Mouse (Mus musculus) embryonic fibroblast, embryonic 13.5 days (primary cell): ENCODE measurements around the gene Bcl2l15. TPM values are rescaled to one million over a fixed set of nuclear protein-coding genes. Genes with fewer than 3 reads are reported as not detected.
A peak's percentile ranks its signal among the peaks of the same experiment; 100 is the strongest.
"Not testable (repeated sequence)": the region's sequence is repeated elsewhere in the genome, so short reads cannot be mapped to it uniquely, and the experiment has no call there.

Experiments
- H3K27ac ChIP-seq: 2 replicates; pipeline ENCODE4 v1.5.1; 2012; ENCODE audit warnings: low read length, control low read depth, inconsistent platforms; ENCODE audit not compliant: insufficient read depth
- H3K4me1 ChIP-seq: 2 replicates; pipeline ENCODE4 v1.6.1; 2011; ENCODE audit warnings: low read length; ENCODE audit not compliant: control insufficient read depth, insufficient read depth
- H3K4me3 ChIP-seq: 2 replicates; pipeline ENCODE4 v1.5.1; 2011; ENCODE audit warnings: mild to moderate bottlenecking, control low read depth, low read length; ENCODE audit not compliant: insufficient read depth
- CTCF ChIP-seq: IDR thresholded peaks from 2 replicates; pipeline ENCODE4 v1.5.1; 2011; ENCODE audit warnings: mild to moderate bottlenecking, control low read depth, low read length, moderate library complexity, borderline replicate concordance; ENCODE audit not compliant: insufficient read depth
- POLR2A ChIP-seq: IDR thresholded peaks from 2 replicates; pipeline ENCODE4 v1.6.1; 2011; ENCODE audit warnings: low read depth, mild to moderate bottlenecking, control low read depth, low read length, moderate library complexity
- polyA plus RNA-seq: library from polyadenylated mRNA; stranded (reverse); fragments of >200 nt; gene quantifications from 2 replicates; pipeline ENCODE4 v1.2.4, GENCODE M21; 2011; ENCODE audit warnings: low read depth; ENCODE audit not compliant: missing spikeins, insufficient read length

The Bcl2l15 gene
- polyA plus RNA-seq, 1 experiment = not detected

DNA sequence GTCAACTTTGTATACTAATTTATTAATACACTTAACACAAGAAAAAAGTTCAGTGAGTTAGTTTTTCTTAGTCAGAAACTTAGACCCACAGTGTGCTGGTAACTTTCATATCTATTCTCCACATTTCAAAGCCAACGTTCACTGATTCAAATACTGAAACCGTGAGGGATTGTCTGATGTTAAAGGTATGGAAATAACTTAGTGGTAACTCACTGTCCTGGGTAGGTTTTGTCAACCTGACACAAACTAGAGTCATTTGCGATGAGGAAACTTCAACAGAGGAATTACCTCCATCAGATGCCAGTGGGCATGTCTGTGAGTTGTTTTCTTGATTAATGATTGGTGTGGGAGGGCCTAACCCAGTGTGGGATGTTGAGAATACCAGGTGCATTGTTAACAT is 3.4 kb upstream of the Bcl2l15 start:
- Histone ChIP-seq H3K4me1 (peaks cover 12% of the 10 kb centered on the region), H3K4me3 (no peak overlapping the region), H3K27ac (no peak overlapping the region)
- TF ChIP-seq CTCF (no peak), POLR2A (no peak)

DNA sequence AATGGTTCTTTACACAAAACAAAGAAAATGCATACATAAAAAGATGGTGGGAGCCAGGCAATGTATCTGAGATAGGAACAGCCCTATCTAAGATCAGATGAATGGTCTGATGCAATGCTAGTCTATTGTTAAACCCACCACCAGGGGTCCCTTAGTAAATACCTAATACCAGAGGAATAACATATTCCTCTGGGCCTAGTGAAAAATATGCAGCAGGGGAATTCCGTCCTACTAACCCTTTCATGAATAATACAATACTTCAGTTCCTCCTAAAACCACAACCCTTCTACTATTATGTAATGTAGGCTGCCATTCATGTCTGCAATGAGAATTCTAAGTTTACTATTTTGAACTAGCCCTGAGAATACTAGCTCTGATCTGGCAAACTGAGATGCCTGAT is 1.7 kb upstream of the Bcl2l15 start:
- peak overlapping the region; percentile 78 for H3K27ac ChIP-seq
- peaks cover 12% of the 10 kb centered on the region for H3K4me1 ChIP-seq
- not testable (repeated sequence) for H3K4me3 ChIP-seq

DNA sequence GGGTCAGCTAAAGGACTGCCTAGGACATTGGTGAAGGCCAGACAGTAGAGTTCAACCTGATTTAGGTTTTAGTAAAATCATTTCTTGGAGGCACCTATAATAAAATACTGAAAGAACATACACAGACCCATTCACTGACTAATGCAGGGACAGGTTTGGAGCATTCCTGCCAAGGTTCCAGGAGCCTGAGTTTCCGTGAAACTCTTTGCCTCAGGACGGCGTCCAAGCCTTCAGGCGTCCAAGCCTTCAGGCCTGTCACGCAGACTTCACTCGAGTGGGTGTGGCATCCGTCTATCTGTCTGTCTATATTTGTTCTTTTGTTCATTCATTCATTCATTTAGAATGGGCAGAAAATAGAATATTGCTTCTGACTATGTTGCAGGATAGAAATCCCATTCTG is 1.3 kb upstream of the Bcl2l15 start:
- TF ChIP-seq POLR2A = no peak
- no peak for TF ChIP-seq CTCF
- peak overlapping the region; percentile 42; the same call in 1 of the 2 replicates for H3K27ac ChIP-seq
- H3K4me3 ChIP-seq = no peak overlapping the region
- H3K4me1 ChIP-seq = peaks cover 12% of the 10 kb centered on the region

DNA sequence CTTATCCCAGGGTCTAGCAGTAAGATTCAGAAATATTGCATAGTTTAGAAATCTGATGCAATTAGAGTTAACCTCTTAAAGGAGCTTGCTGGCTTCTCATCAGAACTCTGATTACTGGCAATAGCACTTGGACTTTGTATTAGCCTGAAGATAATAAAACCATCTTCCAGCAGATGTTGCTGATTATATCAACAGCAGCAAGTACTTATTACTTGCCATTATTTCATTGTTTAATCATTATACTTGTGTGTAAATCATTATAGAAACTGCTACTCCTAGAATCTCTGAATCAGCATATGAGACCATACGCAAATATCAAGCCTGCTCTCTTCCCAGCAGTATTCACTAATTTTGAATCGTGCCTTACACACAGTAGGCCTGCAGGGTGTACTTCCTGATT is 1.6 kb downstream of the Bcl2l15 start:
- Histone ChIP-seq H3K27ac (no peak overlapping the region), H3K4me3 (no peak overlapping the region), H3K4me1 (peaks cover 12% of the 10 kb centered on the region)
- no peak for TF ChIP-seq POLR2A

DNA sequence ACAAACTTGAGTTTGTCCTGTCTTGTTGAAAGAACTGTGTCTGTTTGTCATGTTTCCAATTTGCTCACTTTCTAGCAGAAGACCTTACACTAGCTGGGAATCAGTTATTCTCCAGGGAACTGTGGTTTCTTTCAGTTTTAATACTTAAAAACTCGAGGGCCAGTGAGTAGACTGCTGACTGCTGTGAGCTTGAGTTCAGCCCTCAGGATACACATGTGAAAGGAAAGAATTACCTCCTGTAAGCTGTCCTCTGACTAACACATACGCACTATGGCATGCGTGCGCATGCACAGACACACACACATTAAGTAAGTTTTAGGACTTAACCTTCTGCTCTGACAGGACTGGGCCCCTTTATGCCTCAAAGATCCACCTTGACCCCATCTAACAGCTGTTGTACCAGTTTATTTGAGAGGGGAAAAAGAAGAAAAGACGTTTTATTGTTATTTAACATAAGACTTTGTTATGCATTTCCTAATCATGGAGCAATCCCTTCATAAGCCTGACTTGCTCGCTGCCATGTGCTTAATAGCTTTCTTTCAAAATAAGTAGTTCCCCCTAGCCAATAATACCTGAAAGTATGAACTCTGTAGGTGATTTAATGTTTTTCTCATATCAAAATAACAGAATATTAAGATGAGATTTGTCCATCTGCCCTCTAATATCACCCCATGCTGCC is 3.0 kb downstream of the Bcl2l15 start:
- peaks cover 9% of the 10 kb centered on the region for H3K4me1 ChIP-seq
- no peak overlapping the region for H3K4me3 ChIP-seq
- TF ChIP-seq CTCF = no peak
- TF ChIP-seq POLR2A = no peak
- H3K27ac ChIP-seq = no peak overlapping the region

DNA sequence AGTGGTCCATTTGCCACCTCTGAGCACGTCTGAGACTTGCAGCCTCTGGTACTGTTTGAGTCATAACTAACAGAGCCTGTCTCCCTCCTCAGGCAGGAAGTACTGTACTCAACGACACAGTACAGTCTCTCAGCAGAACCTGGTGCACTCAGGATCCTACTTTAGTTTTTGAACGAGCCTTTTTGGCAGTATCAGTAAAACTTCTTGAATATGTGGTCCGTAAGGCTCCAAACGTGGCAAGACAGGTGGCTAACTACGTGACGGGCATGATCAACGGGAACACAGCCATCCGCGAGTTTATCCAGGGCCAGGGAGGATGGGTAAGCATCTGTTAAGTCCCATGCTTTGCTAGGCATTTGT is 3.5 kb downstream of the Bcl2l15 start:
- peaks cover 8% of the 10 kb centered on the region for H3K4me1 ChIP-seq
- H3K27ac ChIP-seq = no peak overlapping the region
- TF ChIP-seq CTCF (no peak), POLR2A (no peak)
- H3K4me3 ChIP-seq = no peak overlapping the region

DNA sequence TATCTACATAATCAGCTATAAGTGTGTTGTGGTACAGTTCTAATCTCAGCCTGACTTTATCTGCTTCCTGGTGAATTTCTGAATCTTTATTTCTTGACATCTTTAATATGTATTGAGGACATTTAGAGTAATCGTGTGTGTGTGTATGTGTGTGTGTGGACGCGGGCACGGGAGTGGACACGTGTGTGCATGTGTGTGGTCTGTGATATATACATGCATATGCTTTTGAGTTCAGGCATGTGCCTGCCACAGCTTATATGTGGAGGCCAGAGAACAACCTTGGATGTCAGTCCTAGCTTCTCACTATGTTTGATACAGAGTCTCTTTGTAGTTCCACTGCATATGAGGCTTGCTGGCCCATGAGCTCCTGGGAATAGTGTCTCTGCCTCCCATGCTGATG is 4.1 kb downstream of the Bcl2l15 start:
- TF ChIP-seq CTCF (no peak), POLR2A (no peak)
- Histone ChIP-seq H3K4me1 (peaks cover 5% of the 10 kb centered on the region), H3K27ac (no peak overlapping the region), H3K4me3 (no peak overlapping the region)

DNA sequence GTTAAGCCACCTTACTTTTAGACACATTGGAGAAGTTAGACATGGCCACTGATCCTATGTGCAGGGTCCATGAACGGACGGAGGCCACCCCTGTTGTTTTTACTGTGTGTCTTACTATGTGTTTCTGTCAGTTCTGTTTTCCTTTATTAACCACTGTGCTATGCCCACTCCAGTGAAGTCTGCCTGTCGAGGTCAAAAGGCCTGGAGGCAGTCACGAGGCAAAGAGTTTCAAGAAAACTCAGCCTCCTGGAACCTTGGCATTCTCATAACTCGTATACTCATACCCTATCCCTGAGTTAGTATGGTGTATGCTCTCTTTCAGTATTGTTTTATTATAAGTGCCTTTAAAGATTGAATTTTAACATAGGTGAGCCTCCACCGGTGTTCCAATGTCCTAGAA is 7.3 kb downstream of the Bcl2l15 start:
- TF ChIP-seq POLR2A = no peak
- no peaks in the 10 kb centered on the region for H3K4me1 ChIP-seq
- H3K4me3 ChIP-seq = no peak overlapping the region
- no peak overlapping the region for H3K27ac ChIP-seq

DNA sequence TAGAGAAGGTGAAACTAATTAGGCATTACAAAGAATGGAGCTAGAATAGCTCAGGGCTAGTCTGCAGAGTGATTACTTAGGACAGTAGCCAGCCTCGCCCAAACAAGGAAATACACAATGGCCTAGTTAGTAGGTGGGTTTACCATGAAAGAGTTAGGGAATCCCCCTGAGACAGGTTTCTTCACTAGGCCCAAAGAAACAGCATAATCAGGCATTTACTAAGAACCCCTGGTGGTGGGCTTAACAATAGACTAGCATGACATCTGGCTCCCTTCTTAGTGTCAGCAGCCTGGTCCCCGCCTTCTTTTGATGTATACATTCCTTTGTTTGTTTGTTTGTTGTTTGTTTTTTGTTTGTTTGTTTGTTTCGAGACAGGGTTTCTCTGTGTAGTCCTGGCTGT is 7.8 kb downstream of the Bcl2l15 start:
- H3K4me1 ChIP-seq, H3K27ac ChIP-seq, H3K4me3 ChIP-seq: not testable (repeated sequence)

DNA sequence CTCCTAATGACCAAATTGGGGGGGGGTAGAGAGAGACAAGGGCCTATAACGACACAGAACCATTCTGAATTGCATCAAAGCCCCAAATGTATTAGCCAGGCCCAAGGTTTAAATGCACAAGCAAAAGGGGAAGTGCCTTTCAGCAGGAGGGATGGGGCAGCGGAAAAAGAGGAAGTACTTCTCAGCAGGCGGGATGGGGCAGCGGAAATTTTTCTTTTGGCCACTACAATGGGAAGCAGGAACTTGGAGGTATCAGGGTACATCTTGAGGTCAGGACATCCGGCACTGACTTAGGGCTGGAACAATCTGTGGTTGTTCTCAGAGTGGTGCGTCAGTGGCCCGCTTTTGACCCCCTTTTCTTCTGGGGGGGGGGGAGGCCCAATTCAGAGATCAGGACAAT is 8.5 kb downstream of the Bcl2l15 start:
- not testable (repeated sequence) for H3K4me3 ChIP-seq, H3K27ac ChIP-seq, H3K4me1 ChIP-seq

DNA sequence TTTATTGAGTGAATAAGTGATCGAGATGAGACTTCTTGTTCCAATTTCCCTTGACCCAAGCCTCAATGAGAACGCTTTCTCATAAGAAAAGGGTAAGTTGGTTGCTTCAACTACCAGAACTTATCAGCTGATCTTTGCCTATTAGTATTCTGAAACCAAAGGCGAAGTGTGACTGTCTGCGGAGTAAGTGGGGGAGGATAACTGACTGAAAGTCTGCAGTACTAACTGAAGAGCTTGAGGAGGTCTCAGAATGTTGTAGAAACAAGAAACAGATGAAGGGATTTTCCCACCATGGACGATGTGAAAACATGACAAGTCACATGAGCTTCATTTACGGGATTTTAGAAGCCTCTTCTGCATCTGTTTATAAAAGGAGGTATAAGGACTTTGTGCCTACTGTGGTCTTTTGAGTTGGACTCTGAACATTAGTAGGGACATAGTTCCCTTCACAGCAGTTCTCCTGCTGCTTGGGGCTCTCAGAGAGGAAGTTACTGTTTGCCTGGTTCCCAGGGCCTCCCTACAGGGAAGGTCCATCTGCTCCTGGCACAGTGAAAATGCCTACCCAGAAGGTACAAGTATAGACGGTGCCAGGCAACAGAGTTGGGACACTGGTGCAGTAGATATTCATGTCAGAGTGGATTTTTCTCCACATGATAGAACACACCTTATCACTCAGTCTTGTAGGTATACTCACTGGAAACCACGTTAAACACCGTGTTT is 18.4 kb downstream of the Bcl2l15 start:
- TF ChIP-seq POLR2A (no peak), CTCF (no peak)
- H3K4me1 ChIP-seq = no peaks in the 10 kb centered on the region
- H3K27ac ChIP-seq = no peak overlapping the region
- H3K4me3 ChIP-seq = no peak overlapping the region
